Mouse (Mus musculus) thymus, postnatal 25 days (tissue): Measurements from ENCODE around the gene Otx1.

Experiments used
- DNase-seq: peaks from one replicate; pipeline ENCODE4 v3.0.0; 2022

The Otx1 gene

DNA sequence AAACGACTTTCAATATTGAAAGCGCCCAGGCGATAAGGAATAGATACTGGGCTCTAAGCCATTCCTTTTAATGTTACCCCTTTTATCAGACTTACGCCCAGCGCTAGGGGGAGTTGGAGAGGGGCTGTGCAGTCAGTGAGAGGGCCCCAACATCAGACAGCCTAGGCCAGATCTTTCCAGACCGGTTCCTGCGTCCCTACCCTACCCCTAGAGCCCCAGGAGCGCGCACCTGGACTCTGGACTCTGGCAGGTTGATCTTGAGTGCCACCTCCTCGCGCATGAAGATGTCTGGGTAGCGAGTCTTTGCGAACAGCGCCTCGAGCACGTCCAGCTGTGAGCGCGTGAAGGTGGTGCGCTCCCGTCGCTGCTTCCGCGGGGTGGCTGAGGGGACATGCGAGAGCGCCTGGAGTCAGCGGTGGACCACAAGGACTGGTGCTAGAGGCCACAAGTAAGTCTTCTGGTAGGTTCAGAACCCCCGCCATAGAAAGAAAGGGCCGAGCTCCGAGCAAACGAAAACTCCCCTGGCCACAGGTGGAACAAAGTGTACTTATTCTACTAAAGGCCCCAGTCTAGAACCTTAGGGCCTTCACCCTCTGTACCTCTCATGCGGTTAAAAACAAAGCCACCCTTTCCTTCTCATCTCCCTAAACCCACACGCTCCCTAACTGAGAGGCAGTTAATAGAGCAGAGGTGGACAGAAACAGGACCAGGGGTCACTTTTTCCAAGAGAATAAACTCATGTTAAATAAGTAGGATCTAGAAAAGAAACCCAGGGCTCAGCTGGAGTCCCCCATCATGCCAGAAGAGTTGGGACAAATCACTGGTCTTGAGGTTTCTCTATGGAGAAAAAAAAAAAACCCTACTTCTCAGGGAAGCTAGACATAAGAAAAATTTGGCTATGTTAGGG is 4.3 kb downstream of the Otx1 start:
- no peak for DNase-seq

GRCm38 (mm10) chr11:21997561-21998140 is 5.0 kb downstream of the Otx1 start:
- no peak for DNase-seq

- DNase-seq = no peak
These were observed 5.8 kb downstream of the Otx1 start for GRCm38 (mm10) chr11:21996661-21997560.

- DNase-seq = no peak
These were observed 6.4 kb downstream of the Otx1 start for GRCm38 (mm10) chr11:21996325-21996647.

DNA sequence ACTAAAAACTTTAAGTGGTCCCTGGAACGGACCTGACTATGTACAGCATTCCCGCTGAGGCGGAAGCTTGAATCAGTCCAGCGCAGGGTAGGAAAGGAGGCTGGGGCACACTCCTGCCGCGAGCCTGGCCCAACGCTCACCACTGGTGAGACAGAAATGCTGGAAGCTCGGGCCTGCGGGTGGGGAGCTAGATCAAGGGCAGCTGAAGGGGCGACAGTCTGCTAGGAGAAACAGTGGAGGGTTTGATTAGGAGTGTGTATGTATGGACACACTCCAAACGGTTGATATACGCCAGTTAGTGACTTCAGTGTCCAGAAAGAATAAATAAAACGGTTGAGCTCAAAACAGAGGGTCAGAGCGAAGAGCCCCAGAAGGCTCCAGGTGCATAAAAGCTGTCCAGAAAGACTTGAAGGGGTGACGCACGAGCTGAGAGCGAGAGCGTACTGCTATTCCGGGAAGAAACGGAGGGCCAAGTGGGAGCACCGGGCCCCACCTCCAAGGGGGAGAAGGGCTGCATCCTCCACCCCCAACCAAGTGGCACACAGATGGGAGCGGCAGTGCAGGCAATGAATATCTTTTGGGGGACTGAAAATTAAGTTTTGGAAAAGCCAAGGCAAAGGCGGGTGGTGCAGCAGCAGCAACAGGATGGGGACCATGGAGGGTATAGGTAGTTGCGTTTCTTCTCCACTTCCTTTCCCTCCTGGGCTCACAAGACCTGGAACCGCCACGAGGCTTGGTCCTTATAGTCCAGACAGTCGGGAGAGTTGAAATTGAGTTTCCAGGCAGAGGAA is 7.0 kb downstream of the Otx1 start:
- no peak for DNase-seq

DNA sequence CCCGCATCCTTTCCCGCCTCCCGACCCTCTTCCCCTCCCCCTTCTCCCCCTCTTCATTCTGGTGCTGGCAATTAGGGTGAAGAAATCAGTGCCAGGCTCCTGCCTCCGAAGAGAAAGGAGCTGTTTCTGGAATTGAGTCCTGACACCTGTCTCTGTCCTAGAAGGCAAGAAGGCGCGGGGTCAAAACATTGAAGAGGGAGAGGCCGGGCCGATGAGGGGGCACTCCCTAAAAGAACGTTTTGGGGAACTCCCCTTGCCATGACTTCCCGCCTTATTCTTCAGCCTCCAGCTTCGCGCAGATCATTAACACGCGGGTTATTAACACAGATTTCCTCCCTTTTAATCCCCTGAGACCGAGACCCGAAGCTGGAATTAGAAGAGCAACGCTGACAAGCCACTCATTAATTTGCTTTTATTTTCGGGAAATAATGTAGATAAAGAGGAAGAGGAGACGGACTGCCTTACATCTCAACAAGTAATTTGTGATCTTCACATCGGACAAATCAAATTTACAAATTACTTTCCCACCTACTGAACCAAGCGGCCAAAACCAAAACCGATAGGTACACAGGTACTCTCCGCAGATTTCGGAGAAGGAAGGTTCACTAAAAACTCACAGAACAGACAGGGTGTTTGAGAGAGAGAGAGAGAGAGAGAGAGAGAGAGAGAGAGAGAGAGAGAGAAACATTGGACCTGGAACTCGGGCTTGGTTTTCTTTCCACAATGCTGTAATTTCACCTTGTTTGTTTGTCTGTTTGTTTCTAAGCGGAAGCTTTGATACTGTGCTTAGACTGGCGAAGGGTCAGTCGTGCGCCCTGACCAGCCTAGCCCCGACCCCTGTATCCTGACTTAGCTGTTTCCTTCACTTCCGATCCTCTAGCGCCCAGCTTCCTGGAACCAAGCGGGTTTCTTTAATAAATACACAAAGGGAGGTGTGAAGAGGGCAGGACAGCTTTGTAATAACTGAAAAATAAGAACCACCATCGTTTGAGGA is 8.0 kb downstream of the Otx1 start:
- no peak for DNase-seq

- no peak for DNase-seq
These were observed 8.9 kb downstream of the Otx1 start for GRCm38 (mm10) chr11:21993597-21994376.

DNA sequence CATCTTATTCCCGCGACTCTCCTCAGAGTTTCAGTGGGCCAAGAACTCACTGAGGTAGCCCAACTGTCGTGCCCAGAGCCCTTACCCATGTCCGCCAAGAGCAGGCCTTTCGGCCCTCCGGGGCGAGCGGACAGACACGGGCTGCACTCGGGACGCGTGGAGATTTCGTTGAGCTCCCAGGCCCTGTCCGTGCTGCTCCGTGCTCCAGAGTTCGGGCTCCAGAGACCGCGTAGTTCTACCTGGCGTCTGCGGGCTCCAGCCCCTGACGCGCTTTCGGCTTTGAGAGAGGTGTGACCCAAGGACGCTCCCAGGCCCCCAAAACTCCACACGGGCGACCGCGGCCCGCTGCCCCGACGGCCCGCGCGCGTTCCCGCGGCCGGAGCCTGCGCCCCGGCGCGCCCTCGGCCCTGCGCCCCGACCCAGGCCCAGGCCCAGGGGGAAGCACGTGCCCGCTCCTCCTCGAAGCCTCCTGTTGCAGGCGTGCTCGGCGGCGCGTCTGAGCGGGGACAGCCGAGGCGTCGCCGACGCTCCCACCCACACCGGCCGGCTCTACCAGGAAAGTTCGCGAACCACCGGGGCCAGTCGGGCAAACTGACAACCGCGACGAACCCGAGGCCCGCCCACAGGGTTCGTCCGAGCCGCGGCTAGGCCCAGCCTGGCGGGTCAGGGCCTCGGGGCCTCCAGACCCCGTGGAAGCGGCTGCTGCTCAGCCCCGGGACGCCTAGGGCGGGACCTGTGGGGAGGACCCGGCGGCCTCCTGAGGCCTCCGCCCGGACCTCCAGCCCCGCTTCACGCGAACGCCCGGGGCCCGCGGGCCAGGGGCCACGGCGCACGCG is 9.7 kb downstream of the Otx1 start:
- no peak for DNase-seq

GRCm38 (mm10) chr11:21988398-21988946 is 14.2 kb downstream of the Otx1 start:
- DNase-seq = no peak

DNA sequence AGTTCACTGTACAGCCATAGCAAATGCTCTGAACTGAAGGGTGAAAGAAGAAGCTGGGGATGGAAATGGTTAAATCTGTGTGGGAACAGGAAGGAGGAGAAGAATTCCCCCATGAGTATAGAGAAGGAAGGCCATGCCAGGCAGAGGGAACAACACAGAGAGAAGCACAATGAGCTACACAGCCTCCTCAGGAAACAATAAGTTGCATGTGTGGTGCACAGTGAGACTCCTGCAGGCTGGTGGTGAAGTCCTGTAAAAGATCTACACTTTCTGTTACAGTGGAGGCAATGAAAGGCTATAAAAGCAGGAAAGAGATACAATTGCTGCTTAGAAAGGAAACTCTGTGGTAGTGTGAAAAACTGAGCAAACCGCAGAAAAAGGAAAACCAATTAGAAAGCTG is 17.6 kb downstream of the Otx1 start:
- no peak for DNase-seq

- no peak for DNase-seq
These were observed 28.6 kb downstream of the Otx1 start for GRCm38 (mm10) chr11:21974005-21974531.

GRCm38 (mm10) chr11:21973597-21973996 is 29.1 kb downstream of the Otx1 start:
- DNase-seq = no peak

DNA sequence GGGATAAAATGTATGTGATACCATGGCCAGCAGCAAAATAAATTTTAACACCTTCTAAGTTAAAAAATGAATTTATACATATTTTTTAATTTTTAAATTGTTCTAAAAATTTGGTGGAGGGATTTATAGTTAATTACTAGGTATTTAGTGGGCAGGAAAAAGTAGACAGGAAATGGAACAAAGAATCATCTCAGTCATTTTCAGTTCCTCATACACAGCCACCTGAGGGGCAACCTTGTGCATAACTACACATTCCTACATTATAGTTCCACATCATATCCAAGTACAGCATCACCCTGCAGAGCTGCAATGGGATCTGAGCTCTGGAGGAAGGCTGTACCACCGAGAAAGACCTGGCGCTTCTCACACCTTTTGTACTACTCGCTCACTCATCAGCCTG is 33.8 kb downstream of the Otx1 start:
- no peak for DNase-seq

DNA sequence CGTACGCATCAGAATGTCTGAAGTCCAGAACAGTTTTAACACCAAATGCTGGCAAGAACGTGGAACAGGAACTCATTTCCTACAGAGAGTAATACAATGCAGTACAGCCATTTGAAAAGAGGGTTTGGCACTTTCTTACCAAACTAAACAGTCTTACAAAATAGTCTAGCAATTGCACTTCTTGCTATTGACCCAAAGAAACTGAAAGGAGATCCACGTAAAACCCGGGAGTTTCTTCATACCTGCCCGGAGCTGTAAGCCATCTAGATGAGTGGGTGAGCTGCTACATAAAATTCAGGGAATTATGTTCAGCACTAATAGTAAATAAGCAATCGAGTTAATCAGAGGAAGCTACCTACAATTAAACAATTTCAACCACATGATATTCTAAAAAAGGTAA is 47.5 kb downstream of the Otx1 start:
- no peak for DNase-seq

GRCm38 (mm10) chr11:21951657-21952237 is 51.0 kb downstream of the Otx1 start:
- no peak for DNase-seq

DNA sequence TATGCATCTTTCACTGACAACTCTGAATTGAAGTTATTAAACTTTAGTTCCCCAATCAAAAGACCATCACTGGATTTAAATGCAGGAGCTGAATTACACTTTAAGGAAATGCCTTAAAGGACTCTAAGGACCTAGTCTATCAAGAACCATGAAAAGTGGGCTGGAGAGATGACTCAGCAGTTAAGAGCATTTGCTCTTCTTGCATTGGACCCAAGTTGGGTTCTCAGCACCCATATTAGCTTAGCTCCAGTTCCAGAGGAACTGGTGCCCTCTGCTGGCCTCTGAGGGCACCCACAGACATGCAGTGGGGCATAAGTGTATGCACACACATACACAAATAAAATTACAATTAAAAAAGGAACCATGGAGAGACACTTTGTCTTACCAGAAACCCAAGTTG is 52.6 kb downstream of the Otx1 start:
- DNase-seq = no peak
